Mouse (Mus musculus) forebrain, embryonic 10.5 days (tissue): Measurements from ENCODE around the gene Shc2. TPM values are rescaled to one million over a fixed set of nuclear protein-coding genes. Genes with fewer than 3 reads are reported as not detected.

Source experiments
- DNase-seq: peaks from one replicate; pipeline ENCODE4 v3.0.0-alpha.2; 2017; ENCODE audit warnings: low spot score; ENCODE audit errors: extremely low spot score
- H3K27ac ChIP-seq: fragments of 300-500 bp; sonication (generic); 2 replicates; pipeline ENCODE4 v1.5.1; 2016; ENCODE audit warnings: mild to moderate bottlenecking
- H3K27me3 ChIP-seq: fragments of 300-500 bp; sonication (generic); 2 replicates; pipeline ENCODE4 v1.6.1; 2016; ENCODE audit warnings: mild to moderate bottlenecking; ENCODE audit not compliant: poor library complexity, severe bottlenecking
- H3K36me3 ChIP-seq: fragments of 300-500 bp; sonication (generic); replicated peaks from 2 replicates; pipeline ENCODE4 v1.6.1; 2016; ENCODE audit warnings: mild to moderate bottlenecking, moderate library complexity
- H3K4me1 ChIP-seq: fragments of 300-500 bp; sonication (generic); 2 replicates; pipeline ENCODE4 v1.6.1; 2016
- H3K4me3 ChIP-seq: fragments of 300-500 bp; sonication (generic); 2 replicates; pipeline ENCODE4 v1.5.1; 2016; ENCODE audit warnings: mild to moderate bottlenecking, moderate library complexity
- H3K9me3 ChIP-seq: fragments of 300-500 bp; sonication (generic); 2 replicates; pipeline ENCODE4 v1.6.1; 2016; ENCODE audit warnings: mild to moderate bottlenecking, moderate library complexity
- WGBS: fragments of 180-500 bp; shearing (Covaris S2); methylation state at CpG from one replicate; pipeline ENCODE4 v1.1.7; 2016; 5-methylcytosine and 5-hydroxymethylcytosine counted together
- polyA plus RNA-seq: library from polyadenylated mRNA; unstranded; fragments of >200 nt; fragmentation: Nextera tagmentation; extraction: Ambion mirVana; gene quantifications from 2 replicates; pipeline ENCODE4 v1.2.1, GENCODE M21; 2016

Gene Shc2
- polyA plus RNA-seq, 1 experiment from 2014 or later, result 9.5 TPM

DNA sequence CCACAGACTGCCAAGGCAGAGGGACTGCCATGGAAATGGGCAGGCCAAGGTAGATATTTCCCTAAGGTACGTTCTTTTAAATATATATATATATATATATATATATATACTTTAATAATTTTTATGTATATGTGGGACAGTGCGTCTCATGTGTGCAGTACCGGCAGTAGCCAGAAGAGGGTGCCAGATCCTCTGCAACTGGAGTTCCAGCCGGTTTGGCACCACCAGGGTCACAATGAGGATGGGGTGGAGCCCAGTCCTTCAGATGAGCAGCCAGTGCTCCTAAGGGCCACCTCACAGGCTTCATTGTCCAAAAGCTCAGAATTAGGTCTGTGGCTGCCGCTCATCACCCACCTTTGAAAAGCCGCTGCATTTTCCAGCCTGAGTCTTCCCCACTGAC lies 56.9 kb downstream of the Shc2 start:
- 41% methylated on average over 6 of the region's 6 CpGs for WGBS
- H3K27ac ChIP-seq, result no peak overlapping the region
- DNase-seq, result peak; percentile 58

GRCm38 (mm10) chr10:79580356-79580755 lies 57.4 kb downstream of the Shc2 start:
- no peak for DNase-seq
- Histone ChIP-seq H3K36me3 (no peaks in the 10 kb centered on the region), H3K4me3 (no peak overlapping the region), H3K27me3 (peaks cover 18% of the 10 kb centered on the region), H3K27ac (no peak overlapping the region), H3K4me1 (peaks cover 12% of the 10 kb centered on the region), H3K9me3 (no peaks in the 10 kb centered on the region; the same call in 1 of the 2 replicates)
- 66% methylated on average over 7 of the region's 7 CpGs for WGBS

More for the DNA sequence above, 56.9 kb downstream of the Shc2 start:
- Histone ChIP-seq H3K4me1 (peaks cover 12% of the 10 kb centered on the region), H3K27me3 (peaks cover 18% of the 10 kb centered on the region), H3K4me3 (no peak overlapping the region), H3K36me3 (no peaks in the 10 kb centered on the region), H3K9me3 (no peaks in the 10 kb centered on the region; the same call in 1 of the 2 replicates)

DNA sequence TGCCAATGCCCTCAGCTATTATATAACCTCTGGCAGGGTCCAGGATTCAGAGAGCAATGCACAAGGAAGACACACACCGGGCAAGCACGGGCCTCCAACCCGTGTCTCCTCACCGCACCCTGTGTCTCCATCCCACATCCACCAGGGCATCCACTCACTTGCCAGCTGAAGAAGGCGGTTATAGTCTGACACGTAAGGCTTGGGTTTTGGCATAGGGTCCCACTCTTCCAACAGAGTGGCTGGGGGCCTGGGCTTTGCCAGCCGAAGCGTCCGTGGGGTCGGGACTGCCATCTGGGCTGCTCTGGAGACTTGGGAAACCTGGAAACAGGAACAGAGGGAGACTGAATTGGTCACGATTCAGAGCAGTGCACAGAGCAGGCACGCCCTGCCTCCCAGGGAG lies 57.9 kb downstream of the Shc2 start:
- H3K27me3 ChIP-seq, result peaks cover 18% of the 10 kb centered on the region
- H3K36me3 ChIP-seq, result no peaks in the 10 kb centered on the region
- H3K9me3 ChIP-seq, result no peaks in the 10 kb centered on the region; the same call in 1 of the 2 replicates
- DNase-seq, result no peak
- no peak overlapping the region for H3K4me3 ChIP-seq
- peaks cover 12% of the 10 kb centered on the region for H3K4me1 ChIP-seq
- H3K27ac ChIP-seq, result no peak overlapping the region
- WGBS, result 87% methylated on average over 12 of the region's 12 CpGs

GRCm38 (mm10) chr10:79578891-79579290 lies 58.8 kb downstream of the Shc2 start:
- no peak overlapping the region for H3K27ac ChIP-seq
- no peaks in the 10 kb centered on the region for H3K36me3 ChIP-seq
- H3K27me3 ChIP-seq, result peaks cover 18% of the 10 kb centered on the region
- no peaks in the 10 kb centered on the region; the same call in 1 of the 2 replicates for H3K9me3 ChIP-seq
- H3K4me3 ChIP-seq, result no peak overlapping the region
- peaks cover 12% of the 10 kb centered on the region for H3K4me1 ChIP-seq
- WGBS, result 78% methylated on average over 7 of the region's 7 CpGs
- no peak for DNase-seq

DNA sequence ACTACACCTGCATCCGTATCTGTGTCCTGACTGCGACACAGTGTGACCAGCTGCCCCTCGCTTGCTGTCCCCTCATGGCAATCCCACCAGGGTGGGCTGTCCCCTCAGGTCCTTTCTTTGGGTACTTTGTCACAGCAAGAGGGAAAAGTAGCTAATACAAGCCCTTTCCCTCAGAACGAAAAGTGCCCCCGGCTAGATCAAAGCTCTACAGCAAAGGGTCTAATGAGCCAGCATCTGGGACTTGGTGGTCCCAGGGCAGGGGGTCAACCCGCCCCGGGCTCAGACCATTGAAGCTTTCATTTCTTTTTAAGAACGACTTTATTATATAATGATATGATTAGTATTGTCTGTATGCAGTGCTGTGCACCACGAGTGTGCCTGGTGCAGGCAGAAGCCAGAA lies 59.4 kb downstream of the Shc2 start:
- WGBS, result 54% methylated on average over 9 of the region's 9 CpGs

GRCm38 (mm10) chr10:79577376-79577775 lies 60.3 kb downstream of the Shc2 start:
- peaks cover 18% of the 10 kb centered on the region for H3K27me3 ChIP-seq
- no peaks in the 10 kb centered on the region; the same call in 1 of the 2 replicates for H3K9me3 ChIP-seq
- H3K36me3 ChIP-seq, result no peaks in the 10 kb centered on the region
- WGBS, result 79% methylated on average over 4 of the region's 4 CpGs
- no peak for DNase-seq
- H3K4me1 ChIP-seq, result peaks cover 12% of the 10 kb centered on the region
- no peak overlapping the region for H3K4me3 ChIP-seq
- no peak overlapping the region for H3K27ac ChIP-seq

More for the DNA sequence above, 59.4 kb downstream of the Shc2 start:
- DNase-seq, result no peak
- Histone ChIP-seq H3K4me1 (peaks cover 12% of the 10 kb centered on the region), H3K27me3 (peaks cover 18% of the 10 kb centered on the region), H3K9me3 (no peaks in the 10 kb centered on the region; the same call in 1 of the 2 replicates), H3K4me3 (no peak overlapping the region), H3K27ac (no peak overlapping the region), H3K36me3 (no peaks in the 10 kb centered on the region)

- no peaks in the 10 kb centered on the region; the same call in 1 of the 2 replicates for H3K9me3 ChIP-seq
- no peak overlapping the region for H3K4me3 ChIP-seq
- H3K27ac ChIP-seq, result no peak overlapping the region
- WGBS, result 85% methylated on average over 6 of the region's 6 CpGs
- peaks cover 12% of the 10 kb centered on the region for H3K4me1 ChIP-seq
- DNase-seq, result no peak
- H3K36me3 ChIP-seq, result no peaks in the 10 kb centered on the region
- H3K27me3 ChIP-seq, result peaks cover 18% of the 10 kb centered on the region
Observed at GRCm38 (mm10) chr10:79575754-79576153, 62.0 kb downstream of the Shc2 start.

GRCm38 (mm10) chr10:79574796-79575195 lies 62.9 kb downstream of the Shc2 start:
- Histone ChIP-seq H3K9me3 (no peaks in the 10 kb centered on the region; the same call in 1 of the 2 replicates), H3K36me3 (no peaks in the 10 kb centered on the region), H3K27ac (no peak overlapping the region), H3K27me3 (peaks cover 10% of the 10 kb centered on the region; the same call in 1 of the 2 replicates), H3K4me1 (peaks cover 12% of the 10 kb centered on the region), H3K4me3 (no peak overlapping the region)
- WGBS, result 96% methylated on average over 6 of the region's 6 CpGs
- DNase-seq, result no peak

- no peak for DNase-seq
- Histone ChIP-seq H3K27me3 (peaks cover 6% of the 10 kb centered on the region; the same call in 1 of the 2 replicates), H3K4me1 (peaks cover 12% of the 10 kb centered on the region), H3K4me3 (no peak overlapping the region), H3K36me3 (no peaks in the 10 kb centered on the region), H3K27ac (no peak overlapping the region), H3K9me3 (no peaks in the 10 kb centered on the region; the same call in 1 of the 2 replicates)
- WGBS, result 89% methylated on average over 8 of the region's 8 CpGs
Observed at GRCm38 (mm10) chr10:79574350-79574749, 63.4 kb downstream of the Shc2 start.

DNA sequence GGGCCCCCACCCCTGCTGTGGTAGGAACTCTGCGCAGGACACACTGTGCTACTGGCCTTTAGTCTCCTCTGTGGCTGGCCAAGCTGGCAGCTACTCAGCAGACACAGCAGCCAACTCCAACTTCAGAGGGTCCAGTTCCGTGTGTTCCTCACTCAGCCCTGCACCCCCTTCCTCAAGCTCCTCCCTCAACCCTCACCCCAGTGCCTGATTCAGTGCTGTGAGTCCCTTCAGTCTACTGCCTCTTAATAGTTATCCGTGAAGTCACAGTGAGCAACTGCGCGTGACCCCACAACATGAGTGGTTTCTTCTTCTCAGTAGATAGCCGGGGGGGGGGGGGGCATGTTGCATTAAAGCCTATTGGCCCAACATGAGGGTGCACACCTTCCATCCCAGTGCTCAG lies 64.1 kb downstream of the Shc2 start:
- DNase-seq, result no peak
- Histone ChIP-seq H3K36me3 (no peaks in the 10 kb centered on the region), H3K4me3 (no peak overlapping the region), H3K4me1 (peaks cover 7% of the 10 kb centered on the region), H3K9me3 (no peaks in the 10 kb centered on the region; the same call in 1 of the 2 replicates), H3K27ac (no peak overlapping the region), H3K27me3 (no peaks in the 10 kb centered on the region)
- 85% methylated on average over 6 of the region's 6 CpGs for WGBS

GRCm38 (mm10) chr10:79571314-79571713 lies 66.4 kb downstream of the Shc2 start:
- no peaks in the 10 kb centered on the region for H3K36me3 ChIP-seq
- H3K27me3 ChIP-seq, result no peaks in the 10 kb centered on the region
- WGBS, result 93% methylated on average over 2 of the region's 2 CpGs
- H3K27ac ChIP-seq, result no peak overlapping the region
- H3K4me3 ChIP-seq, result no peak overlapping the region
- DNase-seq, result no peak
- H3K4me1 ChIP-seq, result no peaks in the 10 kb centered on the region
- peaks cover 7% of the 10 kb centered on the region; the same call in 1 of the 2 replicates for H3K9me3 ChIP-seq

- Histone ChIP-seq H3K4me3 (no peak overlapping the region), H3K27ac (no peak overlapping the region), H3K9me3 (peaks cover 12% of the 10 kb centered on the region), H3K4me1 (no peaks in the 10 kb centered on the region), H3K27me3 (no peaks in the 10 kb centered on the region), H3K36me3 (no peaks in the 10 kb centered on the region)
- DNase-seq, result no peak
- 92% methylated on average over 5 of the region's 5 CpGs for WGBS
Observed at GRCm38 (mm10) chr10:79569921-79570320, 67.8 kb downstream of the Shc2 start.
